Mouse (Mus musculus) brain, embryonic 14.5 days (tissue): ENCODE measurements at regions not wholly inside any gene's neighbourhood (a gene's known extent, or its start where the extent isn't known, plus 50 kb on each side); places are given as distances from the start of the nearest gene placed in this dataset.

Source experiments
- CTCF ChIP-seq: fragments of 200-500 bp; IDR thresholded peaks from 2 replicates; pipeline ENCODE4 v1.5.1; 2012; ENCODE audit warnings: inconsistent platforms, mild to moderate bottlenecking, moderate library complexity, borderline replicate concordance; ENCODE audit not compliant: insufficient read depth, insufficient read length; ENCODE audit errors: extremely low read depth
- POLR2A ChIP-seq: fragments of 200-500 bp; IDR thresholded peaks from 2 replicates; pipeline ENCODE4 v1.6.1; 2012; ENCODE audit warnings: mild to moderate bottlenecking, inconsistent platforms, borderline replicate concordance; ENCODE audit not compliant: poor library complexity, insufficient read depth, insufficient read length, severe bottlenecking; ENCODE audit errors: extremely low read depth

DNA sequence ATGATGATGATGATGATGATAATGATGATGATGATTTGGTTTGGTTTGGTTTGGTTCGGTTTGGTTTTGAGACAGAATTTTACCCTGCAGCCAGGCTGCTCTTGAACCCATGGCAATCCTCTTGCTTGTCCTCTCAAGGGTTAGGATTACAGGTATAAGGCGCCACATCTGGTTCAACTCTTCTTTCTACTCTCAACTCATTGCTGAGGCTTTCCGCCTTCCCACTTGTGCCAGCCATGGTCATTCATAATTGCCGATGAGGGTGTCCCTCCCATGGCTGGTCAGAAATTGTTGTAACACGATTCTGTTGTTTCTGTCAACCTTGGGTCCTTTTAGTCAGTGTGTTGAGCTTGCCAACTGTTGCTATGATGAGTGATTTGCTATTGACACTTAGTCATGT lies 122.9 kb upstream of the Mpp6 start:
- TF ChIP-seq CTCF: no peak
- TF ChIP-seq POLR2A: no peak
